Mouse (Mus musculus) liver, embryonic 16.5 days (tissue): ENCODE results near the gene Rbms3. TPM values are rescaled to one million over a fixed set of nuclear protein-coding genes. Genes with fewer than 3 reads are reported as not detected.

Experiments used
- ATAC-seq: fragments of 200-750 bp; cut with Nextera tagmentation; 2 replicates; pipeline ENCODE4 v1.8.0; 2017; ENCODE audit warnings: low read depth, mild to moderate bottlenecking, moderate number of reproducible peaks, moderate library complexity
- H3K27ac ChIP-seq: fragments of 300-500 bp; sonication (generic); 2 replicates; pipeline ENCODE4 v1.5.1; 2014; ENCODE audit warnings: mild to moderate bottlenecking, low read length
- H3K27me3 ChIP-seq: fragments of 300-500 bp; sonication (generic); 2 replicates; pipeline ENCODE4 v1.6.1; 2014; ENCODE audit warnings: low read depth, low read length, mixed read lengths; ENCODE audit not compliant: control insufficient read depth, insufficient read depth
- H3K36me3 ChIP-seq: fragments of 300-500 bp; sonication (generic); 2 replicates; pipeline ENCODE4 v1.6.1; 2014; ENCODE audit warnings: mild to moderate bottlenecking; ENCODE audit not compliant: control insufficient read depth, insufficient read depth
- H3K4me1 ChIP-seq: fragments of 300-500 bp; sonication (generic); 2 replicates; pipeline ENCODE4 v1.6.1; 2014; ENCODE audit warnings: low read depth, low read length, mixed read lengths; ENCODE audit not compliant: control insufficient read depth
- H3K4me2 ChIP-seq: fragments of 300-500 bp; sonication (generic); 2 replicates; pipeline ENCODE4 v1.6.1; 2014; ENCODE audit warnings: low read depth, low read length, mixed read lengths
- H3K4me3 ChIP-seq: fragments of 300-500 bp; sonication (generic); 2 replicates; pipeline ENCODE4 v1.5.1; 2014; ENCODE audit warnings: low read depth, mild to moderate bottlenecking, low read length
- H3K9ac ChIP-seq: fragments of 300-500 bp; sonication (generic); 2 replicates; pipeline ENCODE4 v1.6.1; 2014; ENCODE audit warnings: low read depth, low read length
- H3K9me3 ChIP-seq: fragments of 300-500 bp; sonication (generic); replicated peaks from 2 replicates; pipeline ENCODE4 v1.6.1; 2016; ENCODE audit warnings: low read length; ENCODE audit not compliant: control insufficient read depth
- WGBS: fragments of 180-500 bp; shearing (Covaris S2); extraction: QIAGEN DNeasy Blood & Tissue Kit; methylation state at CpG from one replicate; pipeline ENCODE4 v1.1.7; 2014; ENCODE audit not compliant: insufficient replicate concordance; 5-methylcytosine and 5-hydroxymethylcytosine counted together
- polyA plus RNA-seq: library from polyadenylated mRNA; unstranded; fragments of >200 nt; fragmentation: Nextera tagmentation; extraction: Ambion mirVana; gene quantifications from 2 replicates; pipeline ENCODE4 v1.2.1, GENCODE M21; 2015

Gene Rbms3
- polyA plus RNA-seq, 1 experiment from 2014 or later, result 3.5 TPM

DNA sequence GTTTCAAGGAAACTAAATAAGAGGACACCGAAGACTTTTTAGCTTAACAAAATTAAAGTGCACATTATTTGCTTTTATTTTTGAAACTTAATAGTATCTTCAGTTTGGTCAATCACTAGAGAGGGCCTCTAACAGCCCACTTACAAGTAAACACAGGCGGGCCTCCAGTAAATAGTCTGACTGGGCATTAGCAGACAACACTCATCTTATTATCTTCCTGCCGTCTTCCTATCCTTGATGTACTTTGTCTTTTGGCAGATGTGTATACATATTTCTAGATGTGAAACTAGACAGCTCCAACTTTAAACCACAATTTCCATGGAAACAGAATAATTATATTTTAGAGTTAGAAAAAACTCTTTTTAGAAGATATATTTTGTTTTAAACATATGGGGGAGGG lies 901.6 kb downstream of the Rbms3 start:
- Histone ChIP-seq H3K9me3 (no peaks in the 10 kb centered on the region), H3K4me1 (no peaks in the 10 kb centered on the region), H3K4me3 (no peak overlapping the region), H3K9ac (no peak overlapping the region), H3K27me3 (no peaks in the 10 kb centered on the region), H3K4me2 (no peak overlapping the region), H3K27ac (no peak overlapping the region), H3K36me3 (no peaks in the 10 kb centered on the region)
- 66% methylated on average over 3 of the region's 3 CpGs for WGBS
- ATAC-seq, result no peak

- H3K36me3 ChIP-seq, result no peaks in the 10 kb centered on the region
- WGBS, result 43% methylated on average over 5 of the region's 5 CpGs
- H3K27me3 ChIP-seq, result no peaks in the 10 kb centered on the region
- no peak overlapping the region for H3K4me3 ChIP-seq
- H3K4me1 ChIP-seq, result no peaks in the 10 kb centered on the region
- no peak for ATAC-seq
- H3K9ac ChIP-seq, result no peak overlapping the region
- H3K27ac ChIP-seq, result no peak overlapping the region
- H3K9me3 ChIP-seq, result no peaks in the 10 kb centered on the region
- H3K4me2 ChIP-seq, result no peak overlapping the region
These were observed 905.1 kb downstream of the Rbms3 start for GRCm38 (mm10) chr9:116724581-116724980.

GRCm38 (mm10) chr9:116703119-116703518 lies 926.6 kb downstream of the Rbms3 start:
- no peak overlapping the region for H3K4me3 ChIP-seq
- no peaks in the 10 kb centered on the region for H3K9me3 ChIP-seq
- no peak overlapping the region for H3K4me2 ChIP-seq
- no peak overlapping the region for H3K27ac ChIP-seq
- no peaks in the 10 kb centered on the region for H3K27me3 ChIP-seq
- ATAC-seq, result no peak
- H3K9ac ChIP-seq, result no peak overlapping the region
- no peaks in the 10 kb centered on the region for H3K4me1 ChIP-seq
- WGBS, result 29% methylated on average over 1 of the region's 1 CpGs
- no peaks in the 10 kb centered on the region for H3K36me3 ChIP-seq

GRCm38 (mm10) chr9:116702611-116703010 lies 927.1 kb downstream of the Rbms3 start:
- no peaks in the 10 kb centered on the region for H3K9me3 ChIP-seq
- no peak overlapping the region for H3K4me2 ChIP-seq
- H3K9ac ChIP-seq, result no peak overlapping the region
- H3K27me3 ChIP-seq, result no peaks in the 10 kb centered on the region
- no peak for ATAC-seq
- H3K4me3 ChIP-seq, result no peak overlapping the region
- 42% methylated on average over 1 of the region's 1 CpGs for WGBS
- H3K36me3 ChIP-seq, result no peaks in the 10 kb centered on the region
- no peak overlapping the region for H3K27ac ChIP-seq
- H3K4me1 ChIP-seq, result no peaks in the 10 kb centered on the region

DNA sequence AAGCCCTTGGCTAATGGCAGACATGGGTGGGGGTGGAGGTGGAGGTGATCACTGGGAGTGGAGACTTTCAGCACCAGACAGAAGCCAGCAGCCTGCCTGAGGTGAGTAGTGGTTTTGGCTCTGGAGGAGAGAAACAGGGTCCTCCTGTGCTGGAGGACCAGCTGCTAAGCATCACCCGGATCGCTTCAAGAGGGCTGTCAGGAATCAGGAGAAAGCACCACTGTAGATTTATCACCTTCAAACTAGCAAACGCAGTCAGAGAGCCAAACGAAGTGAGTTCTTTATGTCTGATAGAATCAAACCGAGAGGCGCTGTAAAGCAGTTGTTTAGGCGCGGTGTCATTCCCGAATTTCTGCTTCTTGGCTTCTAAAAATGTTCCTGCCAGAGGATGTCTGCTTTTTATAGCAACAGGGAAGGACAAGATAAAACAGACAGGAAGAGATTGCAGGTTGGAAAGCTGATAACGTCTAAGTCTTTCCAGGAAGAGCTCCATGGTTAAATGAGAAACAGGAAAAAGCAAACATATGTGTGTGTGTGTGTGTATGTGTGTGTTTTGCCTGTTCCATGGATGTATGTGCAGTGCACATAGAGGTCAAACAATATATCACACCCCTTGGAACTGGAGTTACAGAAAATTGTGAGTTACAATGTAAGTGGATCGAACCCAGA lies 928.1 kb downstream of the Rbms3 start:
- no peak for ATAC-seq
- Histone ChIP-seq H3K36me3 (no peaks in the 10 kb centered on the region), H3K27me3 (no peaks in the 10 kb centered on the region), H3K4me3 (no peak overlapping the region), H3K4me1 (no peaks in the 10 kb centered on the region), H3K4me2 (no peak overlapping the region), H3K27ac (no peak overlapping the region), H3K9me3 (no peaks in the 10 kb centered on the region), H3K9ac (no peak overlapping the region)
- 19% methylated on average over 11 of the region's 11 CpGs for WGBS

DNA sequence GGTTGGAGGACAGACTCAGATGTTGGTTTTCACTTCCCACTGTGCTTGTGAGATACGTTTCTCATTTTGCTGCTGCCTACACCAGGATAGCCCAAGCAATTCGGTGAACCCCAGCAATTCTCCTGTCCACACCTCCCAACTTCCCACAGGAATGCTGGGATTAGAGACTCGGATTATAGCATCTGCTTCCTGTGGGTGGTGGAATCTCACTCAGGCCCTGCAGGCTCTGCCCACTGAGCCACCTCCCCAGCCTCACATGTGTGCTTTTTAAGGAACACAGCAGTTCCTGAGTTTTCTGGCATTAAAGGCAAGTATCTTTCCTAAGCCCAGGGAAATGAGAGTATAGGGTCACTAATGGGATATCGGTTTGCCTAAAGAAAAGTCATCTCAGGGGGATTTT lies 941.1 kb downstream of the Rbms3 start:
- no peaks in the 10 kb centered on the region for H3K27me3 ChIP-seq
- no peak overlapping the region for H3K4me3 ChIP-seq
- no peaks in the 10 kb centered on the region for H3K4me1 ChIP-seq
- H3K36me3 ChIP-seq, result no peaks in the 10 kb centered on the region
- no peak overlapping the region for H3K4me2 ChIP-seq
- no peak overlapping the region for H3K9ac ChIP-seq
- 51% methylated on average over 4 of the region's 4 CpGs for WGBS
- ATAC-seq, result no peak
- H3K27ac ChIP-seq, result no peak overlapping the region
- H3K9me3 ChIP-seq, result no peaks in the 10 kb centered on the region

DNA sequence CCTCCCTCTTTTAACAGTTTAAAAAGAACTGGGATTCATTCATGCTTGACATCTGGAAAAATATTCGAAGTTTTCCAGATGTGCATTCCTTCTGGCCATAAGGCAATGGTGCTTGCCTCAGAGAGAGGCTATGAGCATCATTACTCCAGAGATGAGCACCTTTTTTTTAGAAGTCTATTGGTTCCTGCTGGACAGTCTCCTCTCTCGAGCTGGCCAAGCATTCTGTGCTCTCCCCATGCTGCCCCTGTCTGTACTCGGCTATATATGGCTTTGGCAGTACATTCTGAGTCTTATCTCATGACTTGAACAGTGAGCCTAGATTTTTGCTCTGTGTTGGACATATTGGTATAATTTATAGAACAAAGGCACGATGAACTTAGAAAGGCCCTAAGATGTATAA lies 952.6 kb downstream of the Rbms3 start:
- no peaks in the 10 kb centered on the region for H3K4me1 ChIP-seq
- ATAC-seq, result no peak
- 45% methylated on average over 4 of the region's 4 CpGs for WGBS
- H3K27me3 ChIP-seq, result no peaks in the 10 kb centered on the region
- H3K27ac ChIP-seq, result no peak overlapping the region
- no peak overlapping the region for H3K4me3 ChIP-seq
- no peak overlapping the region for H3K4me2 ChIP-seq
- H3K9me3 ChIP-seq, result no peaks in the 10 kb centered on the region
- H3K9ac ChIP-seq, result no peak overlapping the region
- no peaks in the 10 kb centered on the region for H3K36me3 ChIP-seq

- no peak overlapping the region for H3K27ac ChIP-seq
- no peak overlapping the region for H3K4me3 ChIP-seq
- no peaks in the 10 kb centered on the region for H3K27me3 ChIP-seq
- no peak for ATAC-seq
- 23% methylated on average over 2 of the region's 2 CpGs for WGBS
- no peak overlapping the region for H3K9ac ChIP-seq
- H3K4me1 ChIP-seq, result no peaks in the 10 kb centered on the region
- H3K9me3 ChIP-seq, result no peaks in the 10 kb centered on the region
- H3K4me2 ChIP-seq, result no peak overlapping the region
- H3K36me3 ChIP-seq, result no peaks in the 10 kb centered on the region
These were observed 953.3 kb downstream of the Rbms3 start for GRCm38 (mm10) chr9:116676445-116676844.

DNA sequence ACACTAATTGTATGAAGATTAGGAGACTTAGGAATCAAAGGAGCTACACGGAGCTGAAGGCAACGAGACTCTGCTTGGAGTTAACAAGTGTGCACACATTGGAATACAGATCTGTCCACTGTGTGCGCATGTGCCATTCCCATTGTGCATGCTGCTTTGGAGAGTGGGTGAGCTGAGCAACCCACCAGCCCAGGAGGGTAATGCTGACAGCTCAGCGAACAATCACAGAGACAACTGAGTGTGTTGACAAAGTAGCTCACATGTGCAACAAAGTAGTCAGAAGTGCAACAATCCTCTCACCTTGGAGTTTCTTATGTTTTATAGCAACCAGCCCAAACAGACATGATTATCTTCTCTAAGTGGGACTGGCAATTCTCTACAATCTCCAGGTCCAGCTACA lies 955.5 kb downstream of the Rbms3 start:
- H3K27ac ChIP-seq, result no peak overlapping the region
- 78% methylated on average over 4 of the region's 4 CpGs for WGBS
- no peak for ATAC-seq

More for the DNA sequence above, 955.5 kb downstream of the Rbms3 start:
- no peaks in the 10 kb centered on the region for H3K36me3 ChIP-seq
- H3K4me1 ChIP-seq, result no peaks in the 10 kb centered on the region
- no peak overlapping the region for H3K4me2 ChIP-seq
- H3K9ac ChIP-seq, result no peak overlapping the region
- H3K4me3 ChIP-seq, result no peak overlapping the region
- H3K9me3 ChIP-seq, result no peaks in the 10 kb centered on the region
- no peaks in the 10 kb centered on the region for H3K27me3 ChIP-seq
